Mouse (Mus musculus) embryo, embryonic 9.5 days (tissue): ENCODE measurements around the gene Dnajc30.
"Not testable (repeated sequence)": the region's sequence is repeated elsewhere in the genome, so short reads cannot be mapped to it uniquely, and the experiment has no call there.

Experiments
- DNase-seq: peaks from one replicate; pipeline ENCODE4 v3.0.0-alpha.2; 2017; ENCODE audit errors: extremely low spot score

Gene Dnajc30

GRCm38 (mm10) chr5:135064382-135064766, 372 bp downstream of the Dnajc30 start:
- no peak for DNase-seq

DNA sequence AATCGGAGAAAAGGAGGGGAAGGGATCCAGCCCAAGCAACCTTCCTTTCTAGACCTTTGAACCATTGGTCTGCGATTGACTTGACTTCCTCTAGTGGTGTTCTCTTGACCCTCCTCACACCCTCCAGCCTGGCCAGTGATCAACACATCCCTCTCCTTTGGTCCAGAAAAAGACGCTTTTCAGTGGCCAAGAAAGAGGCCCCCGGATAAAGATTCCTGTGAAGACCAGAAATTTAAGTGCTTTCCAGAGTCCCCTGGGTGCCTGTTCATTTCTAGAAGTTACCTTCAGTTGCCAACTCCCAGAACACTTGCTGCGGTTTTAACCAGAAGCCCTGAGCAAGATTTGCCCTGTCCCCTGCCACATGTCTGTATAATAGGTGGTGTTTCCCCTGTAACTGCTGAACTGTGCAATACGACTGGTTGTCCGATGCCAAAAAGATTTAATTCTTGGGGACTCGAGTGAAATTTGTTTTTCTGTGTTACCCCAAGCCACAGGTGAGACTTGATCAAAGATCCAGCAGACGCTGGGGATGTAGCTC, 976 bp downstream of the Dnajc30 start, which contains the start of gene Bud23:
Gene Bud23, minus strand, starts transcription at position 51 of the 538 bp plus-strand sequence.
- DNase-seq = not testable (repeated sequence)

DNA sequence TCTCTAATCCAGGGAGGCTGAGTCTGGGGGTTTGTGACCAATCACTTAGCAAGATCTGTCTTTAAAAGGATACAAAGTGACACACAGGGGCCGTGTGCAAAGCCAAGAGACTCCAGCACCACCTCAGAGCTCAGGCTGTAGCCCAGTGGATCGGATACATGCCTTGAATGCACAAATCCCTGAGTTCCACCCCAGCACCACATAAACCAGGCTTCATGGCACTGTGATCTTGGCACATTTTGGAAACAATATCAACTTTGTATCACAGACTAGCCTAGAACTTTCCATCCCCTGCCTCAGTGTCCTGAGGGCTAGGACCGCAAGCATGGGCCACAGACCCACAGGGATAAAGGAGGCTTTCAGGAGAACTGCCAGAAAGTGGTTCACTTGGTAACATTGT, 2.0 kb downstream of the Dnajc30 start:
- no peak for DNase-seq

DNA sequence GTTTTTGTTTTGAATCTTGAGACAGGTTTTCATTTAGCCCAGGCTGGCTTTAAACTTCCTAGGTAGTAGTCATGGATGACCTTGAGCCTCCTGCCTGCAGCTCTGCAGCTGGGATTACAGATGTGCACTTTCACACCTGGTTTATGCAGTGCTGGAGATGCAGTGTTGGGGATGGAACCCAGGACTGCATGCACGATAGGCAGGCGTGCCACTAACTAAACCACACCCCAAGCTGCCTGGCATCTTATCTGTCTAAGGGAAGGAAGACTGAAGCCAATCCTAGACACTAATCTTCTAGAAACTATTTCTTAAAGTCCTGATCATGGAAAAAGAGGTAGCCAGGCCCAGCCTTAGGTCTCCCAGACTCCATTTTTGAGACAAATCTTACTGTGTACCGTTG, 6.4 kb downstream of the Dnajc30 start:
- no peak for DNase-seq

- DNase-seq = no peak
Measured at GRCm38 (mm10) chr5:135072061-135072460, 8.1 kb downstream of the Dnajc30 start.

GRCm38 (mm10) chr5:135072720-135073119, 8.7 kb downstream of the Dnajc30 start:
- DNase-seq = no peak

- DNase-seq = peak; percentile 19
Measured at GRCm38 (mm10) chr5:135073349-135074150, 9.5 kb downstream of the Dnajc30 start.

GRCm38 (mm10) chr5:135075655-135076054, 11.7 kb downstream of the Dnajc30 start:
- DNase-seq = no peak

- no peak for DNase-seq
Measured at GRCm38 (mm10) chr5:135076368-135076767, 12.4 kb downstream of the Dnajc30 start.

DNA sequence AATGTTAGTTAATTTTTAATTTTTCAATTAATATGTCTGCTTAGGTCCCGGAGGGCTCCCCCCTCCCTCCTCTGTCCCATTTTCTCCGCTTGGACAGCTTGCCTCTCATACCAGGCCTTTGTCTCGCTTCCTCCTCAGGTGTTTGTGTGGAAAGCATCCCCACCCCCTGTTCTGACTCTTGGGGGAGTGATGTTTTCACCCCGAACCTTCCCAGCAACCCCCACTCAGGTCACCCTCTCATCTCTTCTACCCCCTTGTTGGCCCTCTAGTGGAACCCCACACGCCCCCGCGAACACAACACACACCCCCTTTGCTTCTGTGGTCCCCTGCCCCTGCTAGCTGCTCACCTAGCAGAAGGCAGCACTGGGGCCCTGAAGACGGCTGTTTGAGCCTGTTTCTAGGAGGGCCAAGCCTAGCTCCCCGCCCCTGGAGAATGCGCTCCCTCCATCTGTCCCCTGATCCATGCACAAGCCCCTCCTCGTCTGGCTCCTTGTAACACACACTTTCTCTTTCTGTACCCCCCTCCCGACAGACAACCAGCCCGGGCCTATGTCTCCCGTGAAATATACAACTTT, 13.0 kb downstream of the Dnajc30 start:
- DNase-seq = peak; percentile 39

DNA sequence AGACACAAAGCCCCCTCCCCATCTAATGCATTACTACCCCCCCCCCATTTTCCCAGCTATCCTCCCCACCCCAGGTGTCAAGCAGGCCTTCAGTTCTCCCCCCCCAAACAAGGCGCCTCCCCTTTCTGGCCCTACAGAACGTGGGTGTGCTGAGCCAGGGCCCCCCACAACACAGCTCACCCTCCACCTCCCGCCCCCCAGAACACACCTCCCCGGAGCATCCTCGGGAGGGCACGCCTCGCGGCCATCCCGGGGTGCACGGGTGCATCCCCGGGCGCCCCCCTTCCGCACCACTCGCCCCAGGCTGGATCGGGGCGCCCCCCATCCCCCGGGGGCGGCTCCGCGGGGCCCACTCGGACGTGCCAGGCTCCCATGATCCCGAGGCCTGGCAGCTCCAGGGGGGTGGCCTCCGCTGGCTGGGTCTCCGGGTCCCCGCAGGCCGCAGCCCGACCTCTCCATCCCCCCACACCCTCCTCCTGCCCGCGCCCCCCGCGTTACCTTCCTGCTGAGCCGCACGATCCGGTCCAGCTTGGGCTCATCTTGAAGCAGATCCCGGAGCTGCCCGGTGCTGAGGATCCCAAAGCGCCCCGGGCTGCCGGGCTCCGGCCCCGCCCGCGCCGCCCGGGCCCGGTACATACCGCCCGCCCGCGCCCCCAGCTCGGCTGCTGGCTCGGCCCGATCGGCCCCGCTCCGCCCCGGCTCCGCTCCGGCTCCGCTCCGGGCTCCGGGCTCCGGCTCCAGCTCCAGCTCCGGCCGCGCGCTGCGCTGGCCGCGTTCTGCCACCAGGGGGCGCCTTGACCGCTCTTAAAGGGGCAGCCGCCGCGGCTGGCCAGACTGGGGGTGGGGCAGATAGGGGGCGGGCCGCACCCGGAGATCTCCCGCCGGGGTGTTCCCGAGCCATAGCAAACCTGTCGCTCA, 13.8 kb downstream of the Dnajc30 start, which contains the start of gene Vps37d:
Gene Vps37d, minus strand, starts transcription at position 703 of the 918 bp plus-strand sequence.
- peak; percentile 94 for DNase-seq

GRCm38 (mm10) chr5:135078482-135078810, 14.4 kb downstream of the Dnajc30 start:
- no peak for DNase-seq

DNA sequence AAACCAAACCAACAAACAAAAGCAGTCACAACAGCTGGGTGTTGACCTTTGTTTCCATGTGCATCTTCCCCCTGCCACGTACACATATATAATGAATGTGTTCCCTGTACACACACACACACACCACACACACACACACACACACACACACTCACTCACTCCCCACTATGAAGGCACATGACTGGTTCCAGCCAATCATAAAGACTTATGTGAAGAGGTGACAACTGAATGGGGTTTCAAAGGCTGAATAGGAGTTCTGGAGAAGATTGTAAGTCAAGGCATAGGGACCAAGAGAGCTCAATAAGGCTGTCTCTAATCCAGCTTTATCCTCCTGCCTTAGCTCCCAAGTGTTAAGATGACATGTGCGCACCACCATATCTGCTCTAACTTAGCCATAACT, 15.6 kb downstream of the Dnajc30 start:
- no peak for DNase-seq

DNA sequence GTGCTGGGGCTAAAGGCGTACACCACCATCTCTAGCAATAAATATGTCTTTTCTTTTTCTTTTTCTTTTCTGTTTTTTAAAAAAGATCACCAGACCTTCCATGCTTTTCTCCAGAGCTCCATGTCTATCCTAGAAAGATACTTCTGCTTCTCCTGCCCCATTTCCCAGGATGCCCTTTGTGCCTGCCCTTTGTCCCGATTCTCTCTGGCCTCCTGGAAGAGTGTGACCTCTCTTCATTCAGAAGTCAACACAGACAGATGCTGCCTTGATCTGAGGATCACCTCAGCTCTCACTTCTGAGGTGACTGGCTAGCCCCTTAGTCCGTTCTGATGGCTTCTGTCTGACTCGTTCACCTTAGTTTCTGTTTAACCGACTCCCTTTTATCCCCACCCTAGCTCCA, 16.5 kb downstream of the Dnajc30 start:
- no peak for DNase-seq

GRCm38 (mm10) chr5:135086871-135087270, 22.9 kb downstream of the Dnajc30 start:
- no peak for DNase-seq

DNA sequence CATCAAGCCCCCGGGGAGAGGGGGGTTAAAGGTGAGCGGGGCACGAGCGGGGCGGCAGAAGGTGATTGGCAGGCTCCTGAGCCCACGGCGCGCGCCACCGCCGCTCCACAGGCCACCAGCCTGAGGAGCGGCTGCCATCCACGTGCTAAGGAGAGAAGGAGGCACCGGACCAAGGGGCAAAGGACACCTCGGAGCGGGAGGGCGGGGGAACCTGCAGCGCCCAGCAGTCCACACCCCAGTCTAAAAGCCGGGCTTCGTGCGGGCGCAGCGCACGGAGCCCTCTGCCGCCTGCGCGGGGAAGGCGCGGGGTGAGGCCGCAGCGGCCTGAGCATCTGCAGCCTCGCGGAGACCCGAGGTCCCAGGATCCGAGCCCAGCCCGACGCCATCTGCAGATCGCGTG, 25.7 kb downstream of the Dnajc30 start, which contains the start of gene Mlxipl:
Gene Mlxipl, plus strand, starts transcription at position 238 of the 400 bp plus-strand sequence.
- no peak for DNase-seq

GRCm38 (mm10) chr5:135100981-135101380, 37.0 kb downstream of the Dnajc30 start:
- DNase-seq = no peak

GRCm38 (mm10) chr5:135103999-135104660, 40.1 kb downstream of the Dnajc30 start:
- DNase-seq = no peak

GRCm38 (mm10) chr5:135106758-135107256, 42.8 kb downstream of the Dnajc30 start:
- peak; percentile 79 for DNase-seq

DNA sequence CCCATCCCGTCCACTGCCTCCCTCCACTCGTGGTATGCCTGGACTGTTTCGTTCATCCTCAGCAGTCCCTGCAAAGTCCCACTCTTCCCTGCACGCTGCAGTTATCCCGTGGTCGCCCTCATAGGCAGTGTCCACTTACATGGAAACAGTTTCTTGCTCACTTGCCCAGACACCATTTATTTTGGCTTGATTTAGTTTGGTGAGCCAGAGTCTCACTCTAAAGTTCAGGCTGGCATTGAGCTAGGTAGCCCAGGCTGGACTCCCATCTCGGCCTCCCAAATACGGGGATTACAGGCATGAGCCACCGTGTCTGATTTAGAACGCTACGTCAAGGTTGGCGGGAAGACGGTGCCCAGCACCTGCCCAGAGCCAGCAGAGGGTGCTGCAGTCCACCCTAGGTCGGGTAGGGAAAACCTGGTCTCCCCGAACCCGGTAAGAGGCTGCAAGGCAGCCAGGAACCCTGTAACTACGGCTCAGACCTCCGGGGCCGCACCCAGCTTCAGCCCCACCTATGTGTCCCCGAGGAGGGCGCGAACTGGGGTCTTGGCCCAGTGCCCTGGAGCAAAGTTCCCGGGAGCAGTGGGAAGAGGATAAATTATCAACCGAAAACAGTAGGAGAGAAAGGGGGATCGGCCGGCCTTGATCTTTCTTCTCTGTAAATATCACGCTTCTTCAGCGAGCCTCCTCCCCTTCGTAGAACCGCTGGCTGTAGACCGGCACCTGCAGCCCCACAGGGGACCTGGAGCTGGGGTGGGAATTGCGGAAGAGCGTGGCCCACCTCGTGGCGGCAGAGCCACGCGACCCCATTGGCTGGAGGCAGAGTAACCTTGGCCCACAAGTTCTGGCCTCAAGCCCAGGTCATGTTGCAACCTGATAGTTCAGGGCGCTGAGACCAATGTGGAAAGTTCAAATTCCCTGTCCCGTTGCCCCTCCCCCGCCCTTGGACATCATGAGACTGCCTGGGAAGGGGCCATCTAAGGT, 43.8 kb downstream of the Dnajc30 start:
- DNase-seq = peak; percentile 52
